In genomic region chrX:139891387-139891786, GRCm38 (mm10) we compare ENCODE assay signal across 16 mouse cellular contexts.
"Had no signal": no experiment of that assay in that cellular context is flagged by ENCODE, and none has a peak within 500 bp of the region (broad histone marks: within the 10 kb centered on the region; RNA-seq: fewer than 3 reads in every experiment).

No protein-coding gene starts in this region.

- H3K9ac ChIP-seq: neural tube, embryonic 13.5 days; neural tube, embryonic 15.5 days; stomach, embryonic 15.5 days had no signal

- H3K36me3 ChIP-seq: neural tube, embryonic 13.5 days; neural tube, embryonic 15.5 days; stomach, embryonic 15.5 days had no signal

- H3K4me1 ChIP-seq: neural tube, embryonic 13.5 days; neural tube, embryonic 15.5 days; stomach, embryonic 15.5 days had no signal

- H3K4me2 ChIP-seq: neural tube, embryonic 13.5 days; neural tube, embryonic 15.5 days; stomach, embryonic 15.5 days had no signal

- H3K9me3 ChIP-seq: neural tube, embryonic 13.5 days; neural tube, embryonic 15.5 days; stomach, embryonic 15.5 days had no signal

- H3K4me3 ChIP-seq: neural tube, embryonic 13.5 days; neural tube, embryonic 15.5 days; stomach, embryonic 15.5 days had no signal

- H3K27me3 ChIP-seq: neural tube, embryonic 15.5 days; stomach, embryonic 15.5 days had no signal

- H3K27ac ChIP-seq: neural tube, embryonic 13.5 days; neural tube, embryonic 15.5 days; stomach, embryonic 15.5 days; stomach, postnatal 0 days had no signal

- DNase-seq: retina, postnatal 1 day; right cerebral cortex, adult 18-20 months; right cerebral cortex, postnatal 14 days; right cerebral cortex, postnatal 25 days; right cerebral cortex, postnatal 4 days; spleen, adult 18-20 months; thymus, adult 18-20 months; thymus, adult 2 months; thymus, postnatal 14 days; thymus, postnatal 25 days; thymus, postnatal 36 days; thymus, postnatal 4 days had no signal
